Mouse (Mus musculus): ENCODE measurements around the gene Ceacam15.

DNA sequence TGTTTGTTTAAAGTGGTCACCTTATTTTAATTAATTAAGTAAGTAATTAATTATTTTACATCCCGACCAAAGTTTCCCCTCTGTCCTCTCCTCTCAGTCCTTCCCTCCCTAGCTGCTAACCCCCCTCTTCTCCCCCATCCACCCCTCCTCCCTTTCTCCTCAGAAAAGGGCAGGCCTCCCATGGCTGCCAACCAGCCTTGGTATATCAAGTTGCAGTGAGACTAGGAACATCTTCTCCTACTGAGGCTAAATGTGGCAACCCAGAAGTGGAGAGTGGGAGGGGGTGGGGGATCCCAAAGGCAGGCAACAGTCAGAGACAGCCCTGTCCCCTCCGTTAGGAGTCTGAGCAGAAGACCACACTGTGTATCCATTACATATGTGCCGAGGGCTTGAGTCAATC lies 40.4 kb downstream of the Ceacam15 start:
- TF ChIP-seq CTCF (IDR thresholded peaks at IDR 0.05; ENCODE audit: borderline replicate concordance, insufficient read depth, low read depth, low read length) = no peak
- TF ChIP-seq POLR2A (IDR thresholded peaks at IDR 0.05; ENCODE audit: borderline replicate concordance, insufficient read depth, low read length) = no peak

Measured in cerebellum, adult 2 months (tissue).